Mouse (Mus musculus): ENCODE measurements around the gene Dock4. TPM values are rescaled to one million over a fixed set of nuclear protein-coding genes. Genes with fewer than 3 reads are reported as not detected.

The Dock4 gene
- total RNA-seq, 2 experiments from 2014 or later, result 90.2 to 93.0 TPM

DNA sequence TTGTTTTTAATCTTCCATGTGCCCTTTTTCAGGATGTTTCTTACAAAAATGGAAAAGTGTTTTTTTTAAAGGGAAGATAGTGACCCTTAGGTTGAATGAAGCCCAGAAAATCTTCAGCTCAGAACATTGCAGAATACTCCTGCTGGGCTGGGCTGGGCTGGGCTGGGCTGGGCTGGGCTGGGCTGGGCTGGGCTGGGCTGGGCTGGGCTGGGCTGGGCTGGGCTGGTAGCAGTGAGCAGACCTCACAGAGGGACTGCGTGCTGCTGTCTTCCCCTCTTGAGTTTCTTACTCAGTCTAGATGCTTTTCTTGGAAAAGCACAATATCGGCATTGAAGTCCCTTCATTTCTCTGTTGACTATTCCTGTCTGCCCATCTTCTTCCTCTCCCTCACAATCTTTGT, 350.0 kb downstream of the Dock4 start:
- intact Hi-C loops (cut with DNase I), result no loop called here
- no peak for DNase-seq (ENCODE audit: low spot score in 2 of 2)

GRCm38 (mm10) chr12:40796813-40797491, 351.2 kb downstream of the Dock4 start:
- intact Hi-C loops (cut with DNase I), result no loop called here
- no peak for DNase-seq (ENCODE audit: low spot score in 2 of 2)

DNA sequence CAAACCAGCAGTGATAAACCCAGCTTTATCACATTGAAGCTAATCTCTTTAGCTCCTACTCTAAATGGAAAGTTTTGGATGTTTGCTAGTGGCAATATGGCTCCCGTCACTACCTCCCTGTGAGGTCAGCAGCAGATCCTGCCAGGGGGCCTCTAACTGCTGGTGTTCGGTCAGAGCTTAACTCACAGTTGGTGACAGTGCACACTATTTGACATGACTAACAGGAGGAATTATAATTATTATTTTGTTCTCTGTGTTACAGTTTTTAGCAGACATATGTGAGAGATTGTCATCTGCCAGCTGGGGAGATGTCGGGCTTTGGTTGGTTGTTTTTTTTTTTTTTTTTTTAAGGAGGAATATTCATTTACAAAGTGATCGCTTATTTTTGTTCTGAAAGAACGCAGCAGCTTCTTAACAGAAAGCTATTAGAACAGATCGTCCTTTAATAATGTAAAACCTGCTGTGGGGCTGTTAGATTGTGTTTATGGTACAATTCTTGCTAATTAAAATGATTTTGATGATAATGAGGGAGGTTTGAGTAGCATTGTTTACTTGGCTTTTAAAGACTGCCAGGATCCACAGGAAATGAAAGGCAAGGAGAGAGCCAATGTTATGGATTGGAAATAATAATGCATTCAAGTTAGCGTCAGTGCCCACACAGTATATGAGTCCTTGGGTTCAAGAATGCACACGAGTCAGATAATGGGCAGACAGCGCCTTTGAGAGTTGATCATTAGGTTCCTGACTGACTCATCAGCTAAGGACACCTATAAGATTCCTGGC, 352.0 kb downstream of the Dock4 start:
- no peak for DNase-seq (ENCODE audit: low spot score in 2 of 2)
- intact Hi-C loops (cut with DNase I), result no loop called here

GRCm38 (mm10) chr12:40798344-40799017, 352.7 kb downstream of the Dock4 start:
- no peak for DNase-seq (ENCODE audit: low spot score in 2 of 2)
- intact Hi-C loops (cut with DNase I), result no loop called here

- peak in 1 of 2 experiments; percentile 43 for DNase-seq (ENCODE audit: low spot score in 2 of 2)
- intact Hi-C loops (cut with DNase I), result no loop called here
These were observed 355.7 kb downstream of the Dock4 start for GRCm38 (mm10) chr12:40801456-40801855.

DNA sequence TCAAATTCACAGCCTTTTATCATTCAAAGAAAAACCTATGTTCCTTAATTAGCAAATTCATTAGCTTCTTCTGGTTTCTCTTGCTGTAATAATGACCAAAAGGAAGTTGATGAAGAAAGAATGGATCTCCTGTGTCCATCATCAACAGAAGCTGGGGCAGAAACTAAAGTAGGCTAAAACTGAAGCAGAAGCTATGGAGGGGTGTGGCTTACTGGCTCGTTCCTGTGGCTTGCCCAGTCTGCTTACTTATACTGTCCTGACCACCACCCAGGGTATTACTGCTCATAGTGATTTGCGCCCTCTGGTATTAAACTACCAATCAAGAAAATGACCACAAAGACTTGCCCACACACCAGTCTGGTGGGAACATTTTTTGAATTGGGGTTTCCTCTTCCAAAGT, 359.5 kb downstream of the Dock4 start:
- intact Hi-C loops (cut with DNase I), result no loop called here
- no peak for DNase-seq (ENCODE audit: low spot score in 2 of 2)

- no peak for DNase-seq (ENCODE audit: low spot score in 2 of 2)
- intact Hi-C loops (cut with DNase I), result no loop called here
These were observed 362.2 kb downstream of the Dock4 start for GRCm38 (mm10) chr12:40807916-40808315.

DNA sequence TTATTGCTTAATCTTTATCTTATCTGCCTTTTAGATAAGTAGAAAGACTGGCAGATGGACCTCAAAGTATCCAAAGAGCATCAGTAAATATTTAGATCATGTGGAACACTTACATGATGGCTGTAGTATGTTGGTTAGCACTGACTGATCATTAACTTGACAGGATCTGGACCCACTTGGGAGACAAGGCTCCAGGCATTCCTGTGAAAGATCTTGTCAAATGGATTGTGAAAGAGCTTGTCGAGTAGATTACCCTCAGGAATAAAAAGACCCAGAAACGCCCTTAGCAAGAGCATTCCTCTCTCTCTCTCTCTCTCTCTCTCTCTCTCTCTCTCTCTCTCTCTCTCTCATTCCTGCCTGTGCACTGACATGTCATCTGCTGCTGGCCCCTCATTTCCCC, 367.7 kb downstream of the Dock4 start:
- intact Hi-C loops (cut with DNase I), result loop anchor here (10.0 kb wide), 1 partner anchor 369 kb away; the partner anchor contains the start of genes Dock4 and Zfp277
- DNase-seq (ENCODE audit: low spot score in 2 of 2), result no peak

- intact Hi-C loops (cut with DNase I), result loop anchor here (5.0 to 10.0 kb wide), 2 partner anchors 88 to 370 kb away; partner anchors contain the start of genes Dock4 and Zfp277
- no peak for DNase-seq (ENCODE audit: low spot score in 2 of 2)
These were observed 369.1 kb downstream of the Dock4 start for GRCm38 (mm10) chr12:40814659-40815363.

GRCm38 (mm10) chr12:40818046-40818708, 372.4 kb downstream of the Dock4 start:
- no peak for DNase-seq (ENCODE audit: low spot score in 2 of 2)
- intact Hi-C loops (cut with DNase I), result loop anchor here (5.0 to 10.0 kb wide), 2 partner anchors 91 to 373 kb away; partner anchors contain the start of genes Dock4 and Zfp277

GRCm38 (mm10) chr12:40823631-40824030, 377.9 kb downstream of the Dock4 start:
- intact Hi-C loops (cut with DNase I), result loop anchor here (5.0 kb wide), 1 partner anchor 566 kb away; no protein-coding TSS in a partner anchor
- DNase-seq (ENCODE audit: low spot score in 2 of 2), result no peak

GRCm38 (mm10) chr12:40824251-40824650, 378.5 kb downstream of the Dock4 start:
- intact Hi-C loops (cut with DNase I), result loop anchor here (5.0 kb wide), 1 partner anchor 567 kb away; no protein-coding TSS in a partner anchor
- peak in 1 of 2 experiments; percentile 28 for DNase-seq (ENCODE audit: low spot score in 2 of 2)

DNA sequence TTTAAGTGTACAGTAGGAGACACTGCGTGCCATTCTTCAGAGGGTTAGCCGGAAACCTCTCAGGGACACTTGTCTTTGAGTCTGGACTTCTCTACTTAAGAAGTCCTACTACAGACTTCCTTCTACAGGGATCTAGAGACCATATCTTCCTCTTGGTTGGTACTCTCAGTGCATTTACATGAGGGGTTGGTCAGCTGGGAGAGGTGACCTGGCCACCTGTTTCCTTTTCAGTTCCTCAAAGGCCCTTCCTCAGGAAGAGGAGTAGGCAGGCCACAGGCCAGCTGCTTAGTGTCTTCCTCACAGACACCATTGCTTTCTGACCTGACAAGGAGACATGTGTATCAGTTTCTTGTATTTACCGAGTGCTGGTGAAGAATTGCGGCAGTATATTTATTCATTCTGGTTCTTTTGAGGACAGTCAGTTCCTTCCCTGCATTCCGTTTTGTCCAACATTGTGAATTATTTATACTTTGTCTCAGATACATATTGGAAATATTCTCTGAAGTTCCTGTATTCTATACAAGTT, 380.2 kb downstream of the Dock4 start:
- intact Hi-C loops (cut with DNase I), result no loop called here
- DNase-seq (ENCODE audit: low spot score in 2 of 2), result no peak

DNA sequence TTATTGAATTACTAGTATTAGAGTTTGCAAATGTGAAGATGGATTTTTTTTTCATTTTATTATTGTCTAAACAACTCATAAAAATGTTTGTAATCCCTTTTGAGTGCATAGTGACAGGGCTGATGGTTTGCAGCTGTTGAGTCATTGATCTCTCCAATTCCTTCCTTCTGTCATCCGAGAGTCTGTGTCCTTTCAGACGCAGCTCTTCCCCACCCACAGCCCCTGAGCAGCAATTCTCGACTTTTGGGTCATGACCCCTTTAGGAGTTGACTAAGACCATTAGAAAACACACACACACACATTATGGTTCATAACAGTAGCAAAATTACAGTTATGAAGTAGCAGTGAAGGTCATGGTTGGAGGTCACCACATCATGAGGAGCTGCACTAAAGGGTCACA, 380.7 kb downstream of the Dock4 start:
- intact Hi-C loops (cut with DNase I), result no loop called here
- no peak for DNase-seq (ENCODE audit: low spot score in 2 of 2)

DNA sequence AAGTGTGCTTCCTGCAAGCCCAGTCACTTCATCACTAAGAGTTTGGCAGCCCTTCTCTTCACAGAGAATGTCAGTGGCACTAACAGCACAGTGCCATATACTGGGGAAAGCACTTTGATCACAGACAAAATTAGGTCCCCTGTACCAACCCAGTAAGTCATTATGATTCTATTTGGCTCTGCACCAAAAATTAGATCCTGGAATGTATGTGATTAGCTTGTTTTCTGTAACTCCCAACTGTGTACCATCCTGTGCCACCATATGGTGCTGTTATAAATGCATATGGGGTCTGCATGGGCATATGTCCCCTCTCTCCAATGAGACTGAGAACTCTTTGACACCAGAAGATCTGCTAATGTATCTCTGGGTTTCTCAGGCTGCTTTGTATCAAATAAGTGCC, 382.3 kb downstream of the Dock4 start:
- intact Hi-C loops (cut with DNase I), result no loop called here

DNA sequence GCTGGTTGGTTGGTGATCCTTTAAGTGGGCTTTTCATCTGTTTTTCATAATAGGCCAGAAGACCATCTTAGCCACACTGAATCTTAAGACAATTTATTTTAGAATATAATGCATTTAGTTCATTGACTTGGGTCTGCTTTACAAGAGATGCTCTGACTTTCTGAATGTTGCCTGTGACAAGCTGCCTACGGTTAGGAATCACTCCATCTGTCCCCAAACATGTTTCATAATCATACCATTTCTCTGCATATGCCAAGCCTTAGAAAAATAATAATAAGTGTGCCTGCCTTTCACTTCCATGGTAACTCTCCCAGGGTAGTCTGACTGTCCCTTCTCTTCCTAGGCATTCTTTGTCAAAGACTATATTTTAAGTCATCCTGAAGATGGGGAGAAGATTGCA, 383.5 kb downstream of the Dock4 start:
- intact Hi-C loops (cut with DNase I), result no loop called here
- no peak for DNase-seq (ENCODE audit: low spot score in 2 of 2)

More for the DNA sequence above, 382.3 kb downstream of the Dock4 start:
- DNase-seq (ENCODE audit: low spot score in 2 of 2), result no peak

DNA sequence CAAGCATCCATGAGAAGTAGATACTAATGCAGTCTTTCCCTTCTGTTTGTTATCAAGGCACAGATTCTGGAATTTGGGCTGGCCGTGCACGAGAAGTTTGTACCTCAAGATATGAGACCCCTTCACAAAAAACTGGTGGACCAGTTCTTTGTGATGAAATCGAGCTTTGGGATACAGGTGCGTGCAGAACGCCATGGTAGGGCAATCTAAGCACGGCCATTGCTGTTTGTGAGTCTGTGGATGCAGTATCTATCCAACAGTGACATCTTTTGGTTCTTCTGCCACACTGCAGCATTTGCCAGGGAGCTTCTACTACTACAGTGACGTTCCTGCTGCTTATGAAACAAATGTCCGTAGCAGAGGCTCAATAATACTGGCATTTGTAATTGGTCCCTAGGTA, 386.4 kb downstream of the Dock4 start:
- intact Hi-C loops (cut with DNase I), result no loop called here
- DNase-seq (ENCODE audit: low spot score in 2 of 2), result peak; percentile 39 to 67

DNA sequence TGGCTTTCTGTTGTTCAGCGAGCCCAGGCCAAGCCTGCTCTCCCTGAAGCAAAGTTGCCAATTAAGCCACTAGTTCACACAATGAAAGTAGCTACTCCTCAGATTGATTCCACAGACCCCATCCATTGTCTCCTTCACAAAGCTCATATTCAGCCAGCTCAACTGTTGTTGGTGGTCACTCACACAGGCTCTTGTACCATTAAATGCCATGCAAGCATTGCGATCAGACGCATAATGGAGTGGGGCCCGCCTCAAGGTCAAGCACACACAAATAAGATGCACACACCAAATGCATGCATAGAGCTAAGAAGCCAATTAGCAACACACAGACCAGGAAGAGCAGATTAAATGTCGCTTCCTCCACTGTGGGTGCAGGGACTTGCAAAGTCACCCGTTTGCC, 391.2 kb downstream of the Dock4 start:
- DNase-seq (ENCODE audit: low spot score in 2 of 2), result no peak
- intact Hi-C loops (cut with DNase I), result no loop called here

Measured in left cerebral cortex, postnatal 25 days (tissue).